Mouse (Mus musculus) central nervous system, embryonic 11.5 days (tissue): ENCODE results near the gene Vsig4. TPM values are rescaled to one million over a fixed set of nuclear protein-coding genes. Genes with fewer than 3 reads are reported as not detected.

ENCODE experiments used
- polyA plus RNA-seq: library from polyadenylated mRNA; depleted of rRNA; stranded (reverse); fragments of >200 nt; gene quantifications from 2 replicates; pipeline ENCODE4 v1.2.3, GENCODE M21; 2012; rRNA removed

The Vsig4 gene
- polyA plus RNA-seq: 0.04 TPM in 1 of 2 replicates, not detected in the other

DNA sequence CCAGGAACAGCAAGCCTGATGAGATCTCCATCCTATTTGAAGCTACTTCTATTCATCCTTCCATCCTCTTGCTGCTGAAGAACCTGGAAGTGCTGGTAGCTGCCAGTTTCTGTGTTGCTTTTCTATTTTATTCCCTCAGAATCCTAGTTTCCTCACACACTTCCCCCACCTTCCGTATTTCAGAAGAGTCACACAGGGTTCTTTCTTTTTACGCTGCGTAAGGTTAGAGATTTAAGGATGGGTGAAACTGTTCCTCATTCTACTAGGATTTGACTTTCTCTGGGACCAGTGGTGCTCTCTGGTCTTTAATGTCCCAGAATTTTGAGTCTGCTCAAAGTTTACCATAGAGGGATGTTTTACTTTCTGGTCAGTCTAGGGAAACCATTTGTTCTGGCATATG, at the start of gene Vsig4:
TSS of gene Vsig4 (minus strand) at position 101 of the 400 bp plus-strand sequence.

Other genes starting within 250 kb of the Vsig4 start
- gene Msn, start 197.4 kb downstream of the Vsig4 start, polyA plus RNA-seq: 78.4 and 105 TPM in 2 replicates
- 9.4 and 16.4 TPM in 2 replicates for gene Heph, start 161.9 kb upstream of the Vsig4 start, polyA plus RNA-seq
- 0.07 and 0.11 TPM in 2 replicates for gene Hsf3, start 162.9 kb upstream of the Vsig4 start, polyA plus RNA-seq